Mouse (Mus musculus): ENCODE measurements around the gene Csrp1. TPM values are rescaled to one million over a fixed set of nuclear protein-coding genes. Genes with fewer than 3 reads are reported as not detected.

Gene Csrp1
- polyA plus RNA-seq, 1 experiment from 2014 or later = 24.9 TPM

- Histone ChIP-seq H3K36me3 (ENCODE audit: control insufficient read depth, insufficient read depth, low read length) (no peaks in the 10 kb centered on the region), H3K27me3 (replicated peaks; ENCODE audit: control insufficient read depth, insufficient read depth, low read length) (no peaks in the 10 kb centered on the region), H3K9ac (ENCODE audit: low read length) (no peak overlapping the region), H3K4me2 (ENCODE audit: low read length) (no peak overlapping the region), H3K4me3 (ENCODE audit: low read depth, low read length) (no peak overlapping the region), H3K27ac (ENCODE audit: low read depth, low read length) (no peak overlapping the region), H3K4me1 (ENCODE audit: control insufficient read depth, insufficient read depth, low read length) (no peaks in the 10 kb centered on the region), H3K9me3 (replicated peaks; ENCODE audit: control insufficient read depth, low read length) (no peaks in the 10 kb centered on the region)
- 53% methylated on average over 8 of the region's 8 CpGs for WGBS
- peak; percentile 23 for DNase-seq (ENCODE audit: low spot score)
- ATAC-seq = no peak
Measured at GRCm38 (mm10) chr1:135676938-135677682, 42.8 kb upstream of the Csrp1 start.

- H3K36me3 ChIP-seq (ENCODE audit: control insufficient read depth, insufficient read depth, low read length) = no peaks in the 10 kb centered on the region
Measured at GRCm38 (mm10) chr1:135678145-135678544, 41.7 kb upstream of the Csrp1 start.

GRCm38 (mm10) chr1:135680716-135681115 is 39.1 kb upstream of the Csrp1 start:
- no peaks in the 10 kb centered on the region for H3K36me3 ChIP-seq (ENCODE audit: control insufficient read depth, insufficient read depth, low read length)
- H3K27ac ChIP-seq (ENCODE audit: low read depth, low read length) = no peak overlapping the region

More at GRCm38 (mm10) chr1:135678145-135678544, 41.7 kb upstream of the Csrp1 start:
- no peak overlapping the region for H3K4me3 ChIP-seq (ENCODE audit: low read depth, low read length)
- H3K9me3 ChIP-seq (replicated peaks; ENCODE audit: control insufficient read depth, low read length) = no peaks in the 10 kb centered on the region
- ATAC-seq (no peak), DNase-seq (ENCODE audit: low spot score) (no peak)
- H3K4me1 ChIP-seq (ENCODE audit: control insufficient read depth, insufficient read depth, low read length) = no peaks in the 10 kb centered on the region
- H3K27me3 ChIP-seq (replicated peaks; ENCODE audit: control insufficient read depth, insufficient read depth, low read length) = no peaks in the 10 kb centered on the region
- 90% methylated on average over 6 of the region's 6 CpGs for WGBS
- H3K4me2 ChIP-seq (ENCODE audit: low read length) = no peak overlapping the region
- no peak overlapping the region for H3K27ac ChIP-seq (ENCODE audit: low read depth, low read length)
- H3K9ac ChIP-seq (ENCODE audit: low read length) = no peak overlapping the region

GRCm38 (mm10) chr1:135681122-135681521 is 38.7 kb upstream of the Csrp1 start:
- H3K9me3 ChIP-seq (replicated peaks; ENCODE audit: control insufficient read depth, low read length) = no peaks in the 10 kb centered on the region
- ATAC-seq (no peak), DNase-seq (ENCODE audit: low spot score) (peak; percentile 49)
- no peak overlapping the region for H3K4me2 ChIP-seq (ENCODE audit: low read length)
- H3K27ac ChIP-seq (ENCODE audit: low read depth, low read length) = no peak overlapping the region
- no peak overlapping the region for H3K9ac ChIP-seq (ENCODE audit: low read length)
- H3K27me3 ChIP-seq (replicated peaks; ENCODE audit: control insufficient read depth, insufficient read depth, low read length) = 0 out of 2 replicates have a peak, but pooled peaks cover 6% of the 10 kb centered on the region
- H3K4me3 ChIP-seq (ENCODE audit: low read depth, low read length) = no peak overlapping the region
- WGBS = 71% methylated on average over 8 of the region's 8 CpGs
- no peaks in the 10 kb centered on the region for H3K4me1 ChIP-seq (ENCODE audit: control insufficient read depth, insufficient read depth, low read length)
- H3K36me3 ChIP-seq (ENCODE audit: control insufficient read depth, insufficient read depth, low read length) = no peaks in the 10 kb centered on the region

More at GRCm38 (mm10) chr1:135680716-135681115, 39.1 kb upstream of the Csrp1 start:
- ATAC-seq (no peak), DNase-seq (ENCODE audit: low spot score) (no peak)
- Histone ChIP-seq H3K9me3 (replicated peaks; ENCODE audit: control insufficient read depth, low read length) (no peaks in the 10 kb centered on the region), H3K27me3 (replicated peaks; ENCODE audit: control insufficient read depth, insufficient read depth, low read length) (0 out of 2 replicates have a peak, but pooled peaks cover 2% of the 10 kb centered on the region), H3K4me3 (ENCODE audit: low read depth, low read length) (no peak overlapping the region), H3K4me1 (ENCODE audit: control insufficient read depth, insufficient read depth, low read length) (no peaks in the 10 kb centered on the region), H3K9ac (ENCODE audit: low read length) (no peak overlapping the region), H3K4me2 (ENCODE audit: low read length) (no peak overlapping the region)
- 86% methylated on average over 4 of the region's 4 CpGs for WGBS

GRCm38 (mm10) chr1:135684895-135685294 is 35.0 kb upstream of the Csrp1 start:
- ATAC-seq (no peak), DNase-seq (ENCODE audit: low spot score) (no peak)
- 64% methylated on average over 4 of the region's 4 CpGs for WGBS
- Histone ChIP-seq H3K4me1 (ENCODE audit: control insufficient read depth, insufficient read depth, low read length) (peaks cover 11% of the 10 kb centered on the region), H3K4me3 (ENCODE audit: low read depth, low read length) (no peak overlapping the region), H3K27ac (ENCODE audit: low read depth, low read length) (no peak overlapping the region), H3K27me3 (replicated peaks; ENCODE audit: control insufficient read depth, insufficient read depth, low read length) (0 out of 2 replicates have a peak, but pooled peaks cover 11% of the 10 kb centered on the region), H3K4me2 (ENCODE audit: low read length) (no peak overlapping the region), H3K36me3 (ENCODE audit: control insufficient read depth, insufficient read depth, low read length) (no peaks in the 10 kb centered on the region), H3K9ac (ENCODE audit: low read length) (no peak overlapping the region), H3K9me3 (replicated peaks; ENCODE audit: control insufficient read depth, low read length) (no peaks in the 10 kb centered on the region)

- Histone ChIP-seq H3K9me3 (replicated peaks; ENCODE audit: control insufficient read depth, low read length) (no peaks in the 10 kb centered on the region), H3K4me2 (ENCODE audit: low read length) (no peak overlapping the region), H3K9ac (ENCODE audit: low read length) (no peak overlapping the region), H3K27ac (ENCODE audit: low read depth, low read length) (no peak overlapping the region), H3K4me1 (ENCODE audit: control insufficient read depth, insufficient read depth, low read length) (peaks cover 11% of the 10 kb centered on the region), H3K4me3 (ENCODE audit: low read depth, low read length) (no peak overlapping the region), H3K27me3 (replicated peaks; ENCODE audit: control insufficient read depth, insufficient read depth, low read length) (0 out of 2 replicates have a peak, but pooled peaks cover 11% of the 10 kb centered on the region), H3K36me3 (ENCODE audit: control insufficient read depth, insufficient read depth, low read length) (no peaks in the 10 kb centered on the region)
- ATAC-seq = no peak
- 43% methylated on average over 6 of the region's 6 CpGs for WGBS
- DNase-seq (ENCODE audit: low spot score) = no peak
Measured at GRCm38 (mm10) chr1:135685316-135685715, 34.5 kb upstream of the Csrp1 start.

GRCm38 (mm10) chr1:135686792-135687510 is 32.9 kb upstream of the Csrp1 start:
- peak overlapping the region; percentile 99 for H3K4me2 ChIP-seq (ENCODE audit: low read length)
- H3K4me3 ChIP-seq (ENCODE audit: low read depth, low read length) = peak overlapping the region; percentile 63
- H3K27me3 ChIP-seq (replicated peaks; ENCODE audit: control insufficient read depth, insufficient read depth, low read length) = 0 out of 2 replicates have a peak, but pooled peaks cover 11% of the 10 kb centered on the region
- H3K36me3 ChIP-seq (ENCODE audit: control insufficient read depth, insufficient read depth, low read length) = no peaks in the 10 kb centered on the region
- H3K9me3 ChIP-seq (replicated peaks; ENCODE audit: control insufficient read depth, low read length) = no peaks in the 10 kb centered on the region
- H3K4me1 ChIP-seq (ENCODE audit: control insufficient read depth, insufficient read depth, low read length) = peaks cover 11% of the 10 kb centered on the region
- ATAC-seq = peak; percentile 21; the same call in 1 of the 2 replicates
- under 1% methylated on average over 18 of the region's 19 CpGs for WGBS
- peak overlapping the region; percentile 77 for H3K9ac ChIP-seq (ENCODE audit: low read length)
- 0 out of 2 replicates have a peak overlapping the region, but pooled peaks have one; percentile 1 for H3K27ac ChIP-seq (ENCODE audit: low read depth, low read length)
- DNase-seq (ENCODE audit: low spot score) = peak; percentile 59

GRCm38 (mm10) chr1:135687771-135688492 is 31.9 kb upstream of the Csrp1 start:
- under 1% methylated on average over 70 of the region's 81 CpGs for WGBS
- DNase-seq (ENCODE audit: low spot score) (peak; percentile 76), ATAC-seq (peak; percentile 84)
- Histone ChIP-seq H3K4me3 (ENCODE audit: low read depth, low read length) (peak overlapping the region; percentile 63), H3K36me3 (ENCODE audit: control insufficient read depth, insufficient read depth, low read length) (no peaks in the 10 kb centered on the region), H3K27me3 (replicated peaks; ENCODE audit: control insufficient read depth, insufficient read depth, low read length) (0 out of 2 replicates have a peak, but pooled peaks cover 11% of the 10 kb centered on the region), H3K9me3 (replicated peaks; ENCODE audit: control insufficient read depth, low read length) (no peaks in the 10 kb centered on the region), H3K4me1 (ENCODE audit: control insufficient read depth, insufficient read depth, low read length) (peaks cover 11% of the 10 kb centered on the region), H3K27ac (ENCODE audit: low read depth, low read length) (peak overlapping the region; percentile 52; the same call in 1 of the 2 replicates), H3K9ac (ENCODE audit: low read length) (peak overlapping the region; percentile 77), H3K4me2 (ENCODE audit: low read length) (peak overlapping the region; percentile 99)
